Mouse (Mus musculus) forebrain, embryonic 14.5 days (tissue): Measurements from ENCODE around the gene Mpg. TPM values are rescaled to one million over a fixed set of nuclear protein-coding genes. Genes with fewer than 3 reads are reported as not detected.
A peak's percentile ranks its signal among the peaks of the same experiment; 100 is the strongest.
"Not testable (repeated sequence)": the region's sequence is repeated elsewhere in the genome, so short reads cannot be mapped to it uniquely, and the experiment has no call there.

Source experiments
- ATAC-seq: fragments of 200-750 bp; cut with Nextera tagmentation; 2 replicates; pipeline ENCODE4 v1.8.0; 2017; ENCODE audit warnings: mild to moderate bottlenecking, moderate library complexity
- DNase-seq: peaks from one replicate; pipeline ENCODE4 v3.0.0-alpha.2; 2015; ENCODE audit warnings: low spot score
- H3K27ac ChIP-seq: fragments of 300-500 bp; sonication (generic); 2 replicates; pipeline ENCODE4 v1.5.1; 2014; ENCODE audit warnings: low read depth, mild to moderate bottlenecking, control low read depth, low read length, moderate library complexity
- H3K27me3 ChIP-seq: fragments of 300-500 bp; sonication (generic); replicated peaks from 2 replicates; pipeline ENCODE4 v1.6.1; 2014; ENCODE audit warnings: low read length, control low read depth, mixed read lengths; ENCODE audit not compliant: control insufficient read depth, insufficient read depth
- H3K36me3 ChIP-seq: fragments of 300-500 bp; sonication (generic); 2 replicates; pipeline ENCODE4 v1.6.1; 2014; ENCODE audit warnings: low read length, control low read depth; ENCODE audit not compliant: control insufficient read depth, insufficient read depth
- H3K4me1 ChIP-seq: fragments of 300-500 bp; sonication (generic); 2 replicates; pipeline ENCODE4 v1.6.1; 2014; ENCODE audit warnings: antibody characterized with exemption, low read length, control low read depth; ENCODE audit not compliant: control insufficient read depth, insufficient read depth
- H3K4me2 ChIP-seq: fragments of 300-500 bp; sonication (generic); 2 replicates; pipeline ENCODE4 v1.6.1; 2014; ENCODE audit warnings: mild to moderate bottlenecking, control low read depth, low read length
- H3K4me3 ChIP-seq: fragments of 300-500 bp; sonication (generic); 2 replicates; pipeline ENCODE4 v1.5.1; 2014; ENCODE audit warnings: low read depth, low read length, control low read depth
- H3K9ac ChIP-seq: fragments of 300-500 bp; sonication (generic); 2 replicates; pipeline ENCODE4 v1.6.1; 2014; ENCODE audit warnings: mild to moderate bottlenecking, low read length, control low read depth, moderate library complexity
- H3K9me3 ChIP-seq: fragments of 300-500 bp; sonication (generic); replicated peaks from 2 replicates; pipeline ENCODE4 v1.6.1; 2016; ENCODE audit warnings: low read length, control low read depth, mixed read lengths; ENCODE audit not compliant: control insufficient read depth
- WGBS: fragments of 180-500 bp; shearing (Covaris S2); extraction: QIAGEN DNeasy Blood & Tissue Kit; methylation state at CpG from one replicate; pipeline ENCODE4 v1.1.7; 2014; 5-methylcytosine and 5-hydroxymethylcytosine counted together
- polyA plus RNA-seq: library from polyadenylated mRNA; unstranded; fragments of >200 nt; fragmentation: Nextera tagmentation; extraction: Ambion mirVana; gene quantifications from 2 replicates; pipeline ENCODE4 v1.2.1, GENCODE M21; 2014

Mpg gene
- polyA plus RNA-seq, 1 experiment from 2014 or later, result 31.2 TPM

DNA sequence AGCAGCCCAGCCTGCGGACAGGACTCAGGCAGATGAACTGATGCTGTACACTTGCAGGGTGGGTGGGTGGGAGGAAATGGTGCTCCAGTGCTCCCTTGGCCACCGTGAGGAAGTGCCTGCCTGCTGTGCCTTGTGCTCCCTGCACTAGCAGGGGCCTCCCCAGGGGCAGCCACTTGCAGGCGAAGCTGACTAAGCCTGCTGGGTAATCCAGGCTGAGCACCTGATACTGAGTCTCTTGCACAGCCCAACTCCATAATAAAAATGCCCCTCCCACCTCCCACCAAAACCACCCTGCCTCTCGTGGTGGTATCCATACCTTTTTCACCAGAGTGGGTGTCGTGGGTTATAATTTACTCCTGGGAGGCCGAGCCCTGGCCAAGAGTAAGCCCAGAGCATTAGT lies 27.1 kb upstream of the Mpg start:
- Histone ChIP-seq H3K9me3 (no peaks in the 10 kb centered on the region), H3K27ac (no peak overlapping the region), H3K27me3 (no peaks in the 10 kb centered on the region), H3K9ac (no peak overlapping the region), H3K4me2 (no peak overlapping the region), H3K4me3 (no peak overlapping the region), H3K4me1 (no peaks in the 10 kb centered on the region), H3K36me3 (no peaks in the 10 kb centered on the region)
- ATAC-seq, result no peak
- no peak for DNase-seq
- 35% methylated on average over 6 of the region's 6 CpGs for WGBS

DNA sequence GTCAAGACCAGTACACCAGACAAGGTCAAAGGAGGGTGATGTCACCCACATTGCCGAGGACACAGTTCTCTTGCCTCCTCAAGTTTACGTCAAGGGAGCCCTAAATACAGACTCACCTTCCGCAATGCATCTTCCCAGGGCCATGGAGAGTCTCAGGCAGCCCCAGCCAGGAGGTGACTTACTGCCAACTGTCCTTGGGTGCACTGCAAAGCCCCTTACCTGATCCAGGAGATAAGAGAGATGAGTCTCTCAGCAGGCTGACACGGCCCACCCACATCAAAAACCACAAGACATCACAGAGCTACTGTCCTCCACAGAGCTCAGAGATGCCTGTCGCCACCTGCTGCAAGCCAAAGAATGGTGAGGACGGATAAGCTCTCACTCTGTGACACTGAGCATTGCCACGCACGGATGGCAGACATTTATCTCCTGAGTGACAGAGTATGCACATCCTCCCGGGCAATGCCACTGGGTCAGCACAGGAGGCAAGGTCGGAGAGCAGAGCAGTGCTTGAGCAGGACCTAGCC lies 26.2 kb upstream of the Mpg start, which contains the start of gene Il9r:
Gene Il9r, minus strand, starts transcription at position 205 of the 527 bp plus-strand sequence.
- ATAC-seq (no peak), DNase-seq (no peak)
- H3K27me3 ChIP-seq, result no peaks in the 10 kb centered on the region
- H3K9ac ChIP-seq, result no peak within 1 kb of the TSS
- peaks cover 5% of the 10 kb centered on the region; the same call in 1 of the 2 replicates for H3K4me1 ChIP-seq
- no peak within 1 kb of the TSS for H3K4me2 ChIP-seq
- no peaks in the 10 kb centered on the region for H3K9me3 ChIP-seq
- H3K27ac ChIP-seq, result no peak within 1 kb of the TSS
- WGBS, result 81% methylated on average over 10 of the region's 10 CpGs
- H3K36me3 ChIP-seq, result no peaks in the 10 kb centered on the region
- no peak within 1 kb of the TSS for H3K4me3 ChIP-seq

DNA sequence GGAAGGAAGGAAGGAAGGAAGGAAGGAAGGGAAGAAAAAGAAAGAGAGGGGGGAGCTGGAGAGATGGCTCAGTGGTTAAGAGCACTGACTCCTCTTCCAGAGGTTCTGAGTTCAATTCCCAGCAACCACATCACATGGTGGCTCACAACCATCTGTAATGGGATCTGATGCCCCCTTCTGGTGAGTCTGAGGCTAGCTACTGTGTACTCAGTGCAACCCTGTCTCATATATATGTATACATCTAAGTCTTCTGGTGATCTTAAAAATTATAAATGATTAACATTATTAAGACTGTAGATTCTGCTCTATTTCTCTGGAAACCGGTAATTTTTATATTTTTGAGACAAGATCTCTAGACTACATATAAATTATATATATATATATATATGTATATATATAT lies 25.3 kb upstream of the Mpg start:
- not testable (repeated sequence) for H3K36me3 ChIP-seq, H3K4me1 ChIP-seq, ATAC-seq, H3K9ac ChIP-seq, H3K4me3 ChIP-seq, H3K27me3 ChIP-seq, H3K4me2 ChIP-seq, H3K27ac ChIP-seq, H3K9me3 ChIP-seq, DNase-seq
- WGBS, result 83% methylated on average over 1 of the region's 1 CpGs

DNA sequence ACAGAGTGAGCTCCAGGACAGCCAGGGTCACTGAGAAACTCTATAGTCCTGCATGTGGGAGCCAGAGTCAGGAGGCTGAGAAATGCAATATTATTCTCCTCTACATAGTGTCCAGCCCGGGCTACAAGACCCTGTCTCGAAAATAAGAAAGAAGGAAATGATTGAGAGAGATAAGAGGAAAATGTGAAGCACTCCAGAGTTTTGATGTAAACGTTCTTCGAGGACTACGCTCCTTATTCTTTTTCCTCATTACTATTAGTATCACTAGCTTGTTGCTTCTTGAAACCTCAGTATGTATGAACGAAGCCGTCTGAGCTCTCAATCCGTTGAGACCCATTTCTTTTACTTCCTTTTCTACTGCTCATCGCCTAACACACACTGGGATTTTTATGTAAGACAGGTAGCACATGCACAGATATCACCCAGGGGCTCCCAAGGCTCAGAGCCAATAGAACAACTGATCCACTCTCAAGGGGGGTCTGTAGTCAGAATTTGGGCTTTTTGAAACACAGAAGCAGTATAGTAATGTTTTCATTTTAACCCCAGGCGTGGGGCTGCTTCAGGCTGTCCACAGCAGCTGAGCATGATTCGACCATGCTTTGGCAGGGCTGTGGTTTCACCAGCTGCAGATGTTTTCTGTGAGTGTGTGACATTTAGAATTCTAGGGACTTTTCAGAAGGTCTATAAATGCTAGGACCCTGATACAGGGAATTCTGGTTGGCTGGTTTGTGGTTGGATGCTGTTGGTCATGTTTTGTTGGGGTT lies 24.2 kb upstream of the Mpg start:
- Histone ChIP-seq H3K4me3 (no peak overlapping the region), H3K36me3 (no peaks in the 10 kb centered on the region), H3K9me3 (no peaks in the 10 kb centered on the region), H3K4me2 (no peak overlapping the region), H3K4me1 (peaks cover 11% of the 10 kb centered on the region), H3K9ac (no peak overlapping the region), H3K27ac (no peak overlapping the region), H3K27me3 (no peaks in the 10 kb centered on the region)
- ATAC-seq (no peak), DNase-seq (no peak)
- 83% methylated on average over 11 of the region's 11 CpGs for WGBS

DNA sequence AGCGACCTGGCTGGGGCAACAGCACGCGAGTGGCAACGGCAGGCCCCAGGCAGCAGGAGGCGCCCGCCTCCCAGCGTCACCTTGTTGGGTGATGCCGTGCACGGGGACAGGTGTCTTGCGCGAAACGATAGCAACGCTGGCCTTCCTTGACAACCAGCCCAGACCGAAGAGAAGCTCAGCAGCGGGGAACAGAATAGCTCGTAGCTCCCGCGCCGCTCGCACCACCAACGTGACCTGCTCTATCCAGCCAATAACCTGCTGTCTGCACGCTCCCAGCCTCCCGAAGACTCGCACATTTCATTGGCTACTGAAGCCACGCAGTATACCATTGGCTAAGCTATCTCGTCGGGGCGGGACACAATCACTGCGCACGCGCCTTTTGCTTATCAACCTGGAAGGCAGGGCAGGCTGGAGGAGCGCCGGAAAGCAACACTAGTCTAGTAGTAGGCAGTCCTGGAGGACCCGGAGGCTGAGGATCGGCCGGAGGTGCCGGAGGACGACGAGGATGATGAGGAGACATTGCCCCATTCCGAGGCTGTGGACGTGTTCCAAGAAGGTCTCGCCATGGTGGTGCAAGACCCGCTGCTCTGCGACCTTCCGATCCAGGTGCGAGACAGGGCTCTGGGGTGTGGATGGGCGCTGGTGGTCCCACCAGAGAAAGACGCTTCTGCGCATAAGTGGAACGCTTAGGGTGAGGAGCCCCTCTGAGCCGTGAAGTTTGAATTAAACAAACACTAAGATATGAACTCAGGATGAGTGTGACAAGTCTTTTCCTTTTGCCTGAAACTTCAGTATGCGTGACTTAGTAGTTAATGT lies 21.0 kb upstream of the Mpg start, which contains the start of gene Snrnp25:
Gene Snrnp25, plus strand, starts transcription at position 358 of the 816 bp plus-strand sequence.
- no peaks in the 10 kb centered on the region for H3K9me3 ChIP-seq
- peak within 1 kb of the TSS; percentile 80 for H3K9ac ChIP-seq
- peak within 1 kb of the TSS; percentile 48; the same call in 1 of the 2 replicates for H3K27ac ChIP-seq
- ATAC-seq (peak; percentile 100), DNase-seq (peak; percentile 99)
- peaks cover 20% of the 10 kb centered on the region for H3K36me3 ChIP-seq
- H3K4me3 ChIP-seq, result peak within 1 kb of the TSS; percentile 60
- H3K4me1 ChIP-seq, result peaks cover 11% of the 10 kb centered on the region
- under 1% methylated on average over 52 of the region's 52 CpGs for WGBS
- H3K4me2 ChIP-seq, result peak within 1 kb of the TSS; percentile 81
- no peaks in the 10 kb centered on the region for H3K27me3 ChIP-seq

DNA sequence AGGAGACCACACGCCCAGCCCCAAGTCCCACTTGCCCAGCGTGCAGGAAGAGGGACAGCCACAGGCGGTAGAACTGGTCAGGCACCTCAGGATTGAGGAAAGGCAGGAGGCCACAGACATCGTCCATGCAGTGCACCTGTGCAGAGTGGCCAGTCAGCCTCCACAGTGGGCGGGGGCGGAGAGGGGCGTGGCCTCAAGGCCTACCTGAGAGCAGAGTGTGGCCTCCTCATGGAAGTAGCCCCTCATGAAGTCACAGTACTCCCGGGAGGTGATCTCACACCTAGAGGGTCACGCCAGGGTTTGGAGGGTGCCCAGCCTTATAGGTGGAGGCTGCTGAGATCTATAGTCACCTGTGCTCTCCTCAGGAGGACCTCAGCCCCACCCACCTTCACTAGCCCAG lies 15.7 kb upstream of the Mpg start:
- no peaks in the 10 kb centered on the region for H3K27me3 ChIP-seq
- ATAC-seq (no peak), DNase-seq (no peak)
- H3K4me1 ChIP-seq, result peaks cover 6% of the 10 kb centered on the region
- peaks cover 25% of the 10 kb centered on the region for H3K36me3 ChIP-seq
- no peak overlapping the region for H3K9ac ChIP-seq
- no peak overlapping the region for H3K4me2 ChIP-seq
- no peaks in the 10 kb centered on the region for H3K9me3 ChIP-seq
- H3K4me3 ChIP-seq, result no peak overlapping the region
- no peak overlapping the region for H3K27ac ChIP-seq
- 88% methylated on average over 9 of the region's 9 CpGs for WGBS

DNA sequence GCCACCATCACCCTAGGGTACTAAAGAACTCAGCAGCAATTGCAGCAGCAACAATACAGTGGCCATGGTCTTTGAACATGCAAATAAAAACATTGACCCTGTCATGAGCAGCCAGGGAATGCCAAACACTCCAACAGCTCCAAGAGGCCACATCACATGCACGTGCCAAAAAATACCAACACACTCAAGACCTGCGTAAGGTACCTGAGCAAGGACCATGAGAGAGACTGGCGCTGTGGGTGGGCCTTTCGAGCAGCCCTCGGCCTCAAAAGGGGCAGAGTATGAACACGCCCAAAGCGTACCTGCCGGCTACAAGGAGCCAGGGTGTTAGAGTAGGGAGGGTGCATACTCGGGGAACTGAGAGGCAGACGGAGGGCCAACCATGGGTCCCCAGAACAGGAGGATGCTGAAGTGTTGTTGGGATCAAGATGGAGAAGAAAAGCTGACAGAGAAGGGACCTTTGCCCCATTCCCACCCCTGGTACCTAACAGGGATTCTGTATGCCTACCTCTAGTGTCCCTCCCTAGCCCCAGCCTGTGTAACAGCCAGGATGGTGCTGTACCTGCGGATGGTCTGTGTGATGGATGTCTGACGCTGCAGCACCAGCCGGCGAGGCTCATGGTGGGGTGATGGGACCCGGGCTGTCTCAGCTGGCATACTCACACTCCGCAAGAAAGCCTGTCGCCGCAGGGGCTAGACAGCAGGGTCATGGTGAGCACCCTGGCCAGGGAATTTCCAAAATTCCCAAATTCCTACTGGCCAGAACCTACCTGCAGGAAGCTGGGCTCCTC lies 10.7 kb upstream of the Mpg start:
- Histone ChIP-seq H3K4me3 (no peak overlapping the region), H3K27me3 (no peaks in the 10 kb centered on the region), H3K4me1 (no peaks in the 10 kb centered on the region), H3K27ac (no peak overlapping the region), H3K9me3 (no peaks in the 10 kb centered on the region), H3K36me3 (peaks cover 2% of the 10 kb centered on the region), H3K9ac (no peak overlapping the region), H3K4me2 (no peak overlapping the region)
- 93% methylated on average over 18 of the region's 18 CpGs for WGBS
- ATAC-seq (no peak), DNase-seq (no peak)

DNA sequence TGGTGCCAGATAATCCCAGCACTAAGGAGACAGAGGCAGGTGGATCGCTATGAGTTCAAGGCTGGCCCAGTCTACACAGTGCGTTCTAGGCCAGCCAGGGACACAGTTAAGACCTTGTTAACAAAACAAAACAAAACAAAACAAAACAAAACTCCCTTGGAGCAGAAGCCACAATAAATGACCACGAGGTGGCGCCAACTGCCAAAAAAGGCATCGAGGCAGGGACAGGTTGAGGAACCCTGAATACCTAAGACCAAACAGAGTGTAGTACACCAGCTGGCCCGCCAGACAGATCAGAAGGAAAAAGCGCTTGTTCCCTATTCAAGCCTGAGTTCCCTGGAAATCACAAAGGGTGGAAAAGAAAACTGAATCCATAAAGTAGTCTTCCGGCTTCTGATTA lies 9.5 kb upstream of the Mpg start:
- ATAC-seq (peak; percentile 64), DNase-seq (peak; percentile 90)
- no peak overlapping the region for H3K27ac ChIP-seq
- 23% methylated on average over 8 of the region's 8 CpGs for WGBS
- H3K4me1 ChIP-seq, result peaks cover 3% of the 10 kb centered on the region
- H3K4me2 ChIP-seq, result no peak overlapping the region
- no peak overlapping the region for H3K9ac ChIP-seq
- peaks cover 5% of the 10 kb centered on the region; the same call in 1 of the 2 replicates for H3K27me3 ChIP-seq
- no peak overlapping the region for H3K4me3 ChIP-seq
- H3K36me3 ChIP-seq, result no peaks in the 10 kb centered on the region
- no peaks in the 10 kb centered on the region for H3K9me3 ChIP-seq
